Mouse (Mus musculus): ENCODE results near the gene Cdc42bpa.

The Cdc42bpa gene

GRCm38 (mm10) chr1:180169161-180169560 lies 208.9 kb downstream of the Cdc42bpa start:
- DNase-seq, result no peak

- no peak for DNase-seq
Measured at GRCm38 (mm10) chr1:180170071-180170470, 209.8 kb downstream of the Cdc42bpa start.

- no peak for DNase-seq
Measured at GRCm38 (mm10) chr1:180171883-180172282, 211.6 kb downstream of the Cdc42bpa start.

GRCm38 (mm10) chr1:180172600-180172999 lies 212.3 kb downstream of the Cdc42bpa start:
- DNase-seq, result no peak

GRCm38 (mm10) chr1:180173017-180173416 lies 212.7 kb downstream of the Cdc42bpa start:
- no peak for DNase-seq

GRCm38 (mm10) chr1:180174718-180175117 lies 214.4 kb downstream of the Cdc42bpa start:
- no peak for DNase-seq

GRCm38 (mm10) chr1:180175167-180175566 lies 214.9 kb downstream of the Cdc42bpa start:
- no peak for DNase-seq

- no peak for DNase-seq
Measured at GRCm38 (mm10) chr1:180175635-180176034, 215.4 kb downstream of the Cdc42bpa start.

- no peak for DNase-seq
Measured at GRCm38 (mm10) chr1:180176784-180177183, 216.5 kb downstream of the Cdc42bpa start.

GRCm38 (mm10) chr1:180178340-180178739 lies 218.1 kb downstream of the Cdc42bpa start:
- DNase-seq, result no peak

GRCm38 (mm10) chr1:180179100-180179499 lies 218.8 kb downstream of the Cdc42bpa start:
- no peak for DNase-seq

GRCm38 (mm10) chr1:180179840-180180239 lies 219.6 kb downstream of the Cdc42bpa start:
- no peak for DNase-seq

GRCm38 (mm10) chr1:180181304-180181965 lies 221.2 kb downstream of the Cdc42bpa start:
- no peak for DNase-seq

- no peak for DNase-seq
Measured at GRCm38 (mm10) chr1:180181966-180182319, 221.7 kb downstream of the Cdc42bpa start.

GRCm38 (mm10) chr1:180182731-180183130 lies 222.5 kb downstream of the Cdc42bpa start:
- no peak for DNase-seq

- DNase-seq, result no peak
Measured at GRCm38 (mm10) chr1:180183525-180184159, 223.4 kb downstream of the Cdc42bpa start.

- DNase-seq, result no peak
Measured at GRCm38 (mm10) chr1:180184768-180185167, 224.5 kb downstream of the Cdc42bpa start.

- DNase-seq, result no peak
Measured at GRCm38 (mm10) chr1:180185877-180186276, 225.6 kb downstream of the Cdc42bpa start.

GRCm38 (mm10) chr1:180186371-180186770 lies 226.1 kb downstream of the Cdc42bpa start:
- DNase-seq, result no peak

GRCm38 (mm10) chr1:180188951-180189350 lies 228.7 kb downstream of the Cdc42bpa start:
- DNase-seq, result no peak

GRCm38 (mm10) chr1:180191112-180191511 lies 230.8 kb downstream of the Cdc42bpa start:
- DNase-seq, result no peak

GRCm38 (mm10) chr1:180191651-180192220 lies 231.5 kb downstream of the Cdc42bpa start:
- no peak for DNase-seq

- no peak for DNase-seq
Measured at GRCm38 (mm10) chr1:180192866-180193265, 232.6 kb downstream of the Cdc42bpa start.

- DNase-seq, result no peak
Measured at GRCm38 (mm10) chr1:180193391-180193935, 233.2 kb downstream of the Cdc42bpa start.

Measured in thymus, adult 18-20 months (tissue).